Mouse (Mus musculus) brain, embryonic 18.5 days (tissue): ENCODE data around the gene Asna1.

ENCODE experiments used
- DNase-seq: peaks from one replicate; pipeline ENCODE4 v3.0.0-alpha.2; 2012; ENCODE audit warnings: low read depth, low spot score

The Asna1 gene

GRCm38 (mm10) chr8:85035165-85035727, 10.2 kb upstream of the Asna1 start:
- DNase-seq = no peak

- DNase-seq = no peak
These were observed 9.7 kb upstream of the Asna1 start for GRCm38 (mm10) chr8:85034764-85035163.

- DNase-seq = no peak
These were observed 8.8 kb upstream of the Asna1 start for GRCm38 (mm10) chr8:85033867-85034266.

- no peak for DNase-seq
These were observed 7.7 kb upstream of the Asna1 start for GRCm38 (mm10) chr8:85032622-85033311.

GRCm38 (mm10) chr8:85029271-85029670, 4.2 kb upstream of the Asna1 start:
- DNase-seq = no peak

DNA sequence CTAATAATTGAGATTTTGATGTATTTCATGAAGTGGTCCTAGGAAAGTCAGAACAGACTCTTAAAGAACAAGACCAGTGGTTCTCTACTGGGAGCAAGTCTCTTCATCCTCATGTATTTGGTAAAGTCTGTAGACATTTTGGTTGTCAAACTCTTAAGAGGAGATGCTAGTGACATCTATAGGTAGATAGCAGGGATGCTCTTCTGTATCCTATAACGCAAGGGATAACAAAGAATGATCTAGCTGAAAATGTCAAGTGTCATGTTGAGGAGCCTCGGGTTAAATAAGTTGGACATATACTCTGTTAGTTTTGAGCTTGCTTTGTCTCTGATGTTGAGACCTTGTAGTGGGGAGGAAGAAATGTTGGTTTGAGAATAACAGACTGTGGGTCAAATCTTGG, 2.8 kb upstream of the Asna1 start:
- DNase-seq = no peak

DNA sequence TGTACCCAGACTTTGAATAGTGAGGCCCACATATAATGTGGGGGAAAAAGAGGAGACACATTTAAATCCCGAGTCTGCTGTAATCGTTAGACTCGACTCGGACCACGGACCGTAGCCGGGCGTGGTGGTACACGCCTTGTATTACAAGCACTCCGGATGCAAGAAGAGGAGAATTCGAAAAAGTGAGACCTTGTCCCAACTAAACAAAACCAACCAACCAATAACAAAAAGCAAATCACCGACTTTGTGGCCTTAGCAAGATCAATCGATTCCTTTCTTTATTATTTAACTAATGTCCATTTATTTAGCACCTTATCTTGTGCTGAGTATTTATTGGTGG, 2.4 kb upstream of the Asna1 start:
- no peak for DNase-seq

- peak; percentile 84 for DNase-seq
These were observed 1.8 kb upstream of the Asna1 start, which contains the start of gene Trir for GRCm38 (mm10) chr8:85026670-85027515. Gene Trir, plus strand, starts transcription at chr8:85026823.

DNA sequence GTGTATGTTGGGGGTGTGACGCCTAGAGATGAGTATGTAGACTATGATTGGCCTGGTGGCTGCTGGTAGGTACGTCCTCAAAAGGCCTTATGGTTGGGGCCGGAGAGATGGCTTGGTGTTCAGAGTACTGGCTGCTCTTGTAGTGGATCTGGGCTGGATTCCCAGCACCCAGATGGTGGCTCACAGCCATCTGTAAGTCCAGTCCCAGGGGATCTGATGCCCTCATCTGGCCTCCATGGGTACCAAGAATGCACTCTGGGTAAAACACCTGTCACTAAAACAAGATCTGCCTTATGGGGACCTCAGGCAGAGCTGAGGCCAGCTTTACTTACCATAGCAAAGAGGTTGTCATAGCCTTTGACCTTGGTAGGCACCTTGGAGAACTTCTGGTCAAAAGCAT, 1.2 kb downstream of the Asna1 start:
- DNase-seq = no peak

- no peak for DNase-seq
These were observed 3.5 kb downstream of the Asna1 start for GRCm38 (mm10) chr8:85021514-85022055.

DNA sequence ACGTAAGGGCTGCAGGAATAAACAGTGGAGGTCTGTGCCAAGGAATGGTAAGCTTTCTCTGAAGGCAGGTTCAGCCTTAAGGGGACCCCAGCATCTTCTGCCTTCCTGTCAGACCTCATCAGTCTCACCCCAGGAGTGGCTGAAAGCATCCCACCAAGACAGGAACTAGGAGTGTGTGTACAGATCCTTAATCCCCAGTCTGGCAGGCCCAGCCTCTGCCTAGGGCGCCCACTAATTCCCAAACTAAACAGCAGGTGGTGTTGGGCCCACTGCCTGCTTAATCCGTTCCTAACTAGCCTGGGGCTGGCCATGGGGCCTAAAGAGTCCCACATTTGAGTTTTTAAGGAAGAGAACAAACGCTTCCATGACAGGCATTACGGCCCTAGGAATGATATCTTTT, 7.9 kb downstream of the Asna1 start:
- DNase-seq = no peak

GRCm38 (mm10) chr8:85016724-85017123, 8.4 kb downstream of the Asna1 start:
- DNase-seq = no peak

- no peak for DNase-seq
These were observed 10.7 kb downstream of the Asna1 start, which contains the start of gene Best2 for GRCm38 (mm10) chr8:85014431-85014830. Gene Best2, minus strand, starts transcription at chr8:85014531.

DNA sequence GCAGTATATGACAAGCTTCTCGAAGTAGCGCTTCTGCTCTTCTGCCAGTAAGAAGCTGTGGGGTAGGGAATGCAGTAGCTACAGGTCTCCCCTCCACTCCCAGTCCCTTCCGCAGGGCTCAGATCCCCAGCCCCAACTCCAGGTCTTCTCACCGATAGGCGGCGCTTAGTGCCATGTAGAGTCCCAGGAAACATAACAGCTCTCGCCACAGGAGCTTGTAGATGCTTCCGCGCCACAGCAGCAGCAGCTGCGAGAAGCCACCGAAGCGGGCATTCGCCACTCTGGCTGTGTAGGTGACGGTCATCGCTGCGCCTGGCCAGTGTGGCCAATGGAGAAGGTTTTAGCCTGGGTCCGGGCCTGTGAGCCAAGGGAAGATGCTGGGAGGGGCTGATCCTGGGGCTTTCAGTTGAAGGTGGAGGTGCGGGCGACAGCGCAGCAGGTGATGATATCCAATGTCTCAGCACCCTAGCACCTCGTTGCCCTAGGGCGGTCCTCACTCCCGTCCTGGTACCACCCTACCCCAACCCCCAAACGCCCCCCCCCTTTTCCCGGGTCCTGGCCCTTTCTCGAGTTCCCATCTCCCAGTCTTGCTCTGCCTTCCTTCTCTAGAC, 11.7 kb downstream of the Asna1 start:
- DNase-seq = no peak

GRCm38 (mm10) chr8:85011242-85011641, 13.8 kb downstream of the Asna1 start:
- DNase-seq = no peak

- DNase-seq = no peak
These were observed 17.4 kb downstream of the Asna1 start for GRCm38 (mm10) chr8:85007686-85008085.

GRCm38 (mm10) chr8:84997649-84998295, 27.3 kb downstream of the Asna1 start:
- DNase-seq = no peak

GRCm38 (mm10) chr8:84996978-84997377, 28.1 kb downstream of the Asna1 start:
- DNase-seq = no peak

GRCm38 (mm10) chr8:84995680-84996079, 29.4 kb downstream of the Asna1 start:
- no peak for DNase-seq

- no peak for DNase-seq
These were observed 30.7 kb downstream of the Asna1 start for GRCm38 (mm10) chr8:84994375-84994774.

DNA sequence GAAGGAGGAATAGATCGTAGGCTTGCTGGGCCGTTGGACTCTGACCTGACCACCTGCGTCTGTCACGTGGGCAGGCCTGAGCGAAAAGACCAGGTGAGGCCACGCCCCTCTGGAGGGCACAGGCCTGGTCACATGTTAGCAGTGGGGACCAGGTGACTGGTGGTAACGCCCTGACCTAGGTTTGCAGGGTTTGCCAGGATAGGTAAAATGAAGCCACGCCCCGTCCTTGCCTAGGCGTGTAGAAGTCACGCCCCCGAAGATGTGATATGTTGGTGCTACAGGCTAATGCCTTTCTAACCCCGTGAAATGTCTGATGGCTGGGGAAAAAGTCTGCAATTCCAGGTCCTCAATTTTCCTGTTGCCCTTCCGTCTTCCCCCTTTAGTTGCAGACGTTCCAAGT, 34.2 kb downstream of the Asna1 start:
- DNase-seq = no peak
